Mouse (Mus musculus): Measurements from ENCODE around the gene Sdhaf1. TPM values are rescaled to one million over a fixed set of nuclear protein-coding genes. Genes with fewer than 3 reads are reported as not detected.

The Sdhaf1 gene
- polyA plus RNA-seq, 1 experiment from 2014 or later = 18.8 TPM

GRCm38 (mm10) chr7:30289071-30289713 is 34.5 kb downstream of the Sdhaf1 start:
- no peak overlapping the region for H3K9ac ChIP-seq
- peak overlapping the region; percentile 48; the same call in 1 of the 2 replicates for H3K27ac ChIP-seq
- H3K9me3 ChIP-seq = no peaks in the 10 kb centered on the region
- no peak overlapping the region for H3K4me3 ChIP-seq
- peaks cover 1% of the 10 kb centered on the region; the same call in 1 of the 2 replicates for H3K36me3 ChIP-seq
- H3K4me2 ChIP-seq = no peak overlapping the region
- no peaks in the 10 kb centered on the region for H3K27me3 ChIP-seq
- peaks cover 28% of the 10 kb centered on the region for H3K4me1 ChIP-seq
- no peak for ATAC-seq (ENCODE audit: insufficient number of reproducible peaks, low FRiP score, low TSS enrichment, low read depth)
- WGBS = 71% methylated on average over 7 of the region's 7 CpGs

GRCm38 (mm10) chr7:30288046-30288445 is 35.6 kb downstream of the Sdhaf1 start:
- WGBS = 72% methylated on average over 6 of the region's 6 CpGs
- H3K27me3 ChIP-seq = no peaks in the 10 kb centered on the region
- no peak overlapping the region for H3K9ac ChIP-seq
- H3K4me1 ChIP-seq = peaks cover 22% of the 10 kb centered on the region
- H3K4me2 ChIP-seq = no peak overlapping the region
- H3K4me3 ChIP-seq = no peak overlapping the region
- no peak for ATAC-seq (ENCODE audit: insufficient number of reproducible peaks, low FRiP score, low TSS enrichment, low read depth)
- no peaks in the 10 kb centered on the region for H3K9me3 ChIP-seq
- no peaks in the 10 kb centered on the region for H3K36me3 ChIP-seq
- H3K27ac ChIP-seq = no peak overlapping the region

GRCm38 (mm10) chr7:30286701-30287410 is 36.8 kb downstream of the Sdhaf1 start:
- H3K4me3 ChIP-seq = no peak overlapping the region
- H3K9ac ChIP-seq = no peak overlapping the region
- H3K4me2 ChIP-seq = no peak overlapping the region
- peaks cover 14% of the 10 kb centered on the region for H3K4me1 ChIP-seq
- 57% methylated on average over 8 of the region's 8 CpGs for WGBS
- no peaks in the 10 kb centered on the region for H3K9me3 ChIP-seq
- no peak for ATAC-seq (ENCODE audit: insufficient number of reproducible peaks, low FRiP score, low TSS enrichment, low read depth)
- H3K27me3 ChIP-seq = no peaks in the 10 kb centered on the region
- H3K36me3 ChIP-seq = no peaks in the 10 kb centered on the region
- no peak overlapping the region for H3K27ac ChIP-seq

- Histone ChIP-seq H3K4me1 (peaks cover 16% of the 10 kb centered on the region), H3K9me3 (no peaks in the 10 kb centered on the region), H3K9ac (no peak overlapping the region), H3K27ac (no peak overlapping the region), H3K4me3 (no peak overlapping the region), H3K4me2 (no peak overlapping the region), H3K27me3 (no peaks in the 10 kb centered on the region), H3K36me3 (no peaks in the 10 kb centered on the region)
- ATAC-seq (ENCODE audit: insufficient number of reproducible peaks, low FRiP score, low TSS enrichment, low read depth) = no peak
- WGBS = 67% methylated on average over 7 of the region's 7 CpGs
Measured at GRCm38 (mm10) chr7:30282740-30283139, 41.0 kb downstream of the Sdhaf1 start.

GRCm38 (mm10) chr7:30281522-30281921 is 42.2 kb downstream of the Sdhaf1 start:
- no peak overlapping the region for H3K4me3 ChIP-seq
- peaks cover 16% of the 10 kb centered on the region for H3K4me1 ChIP-seq
- ATAC-seq (ENCODE audit: insufficient number of reproducible peaks, low FRiP score, low TSS enrichment, low read depth) = no peak
- no peak overlapping the region for H3K9ac ChIP-seq
- WGBS = 72% methylated on average over 4 of the region's 4 CpGs
- H3K36me3 ChIP-seq = no peaks in the 10 kb centered on the region
- H3K27me3 ChIP-seq = no peaks in the 10 kb centered on the region
- 0 out of 2 replicates have a peak overlapping the region, but pooled peaks have one; percentile 92 for H3K4me2 ChIP-seq
- peak overlapping the region; percentile 96 for H3K27ac ChIP-seq
- H3K9me3 ChIP-seq = no peaks in the 10 kb centered on the region

- Histone ChIP-seq H3K4me2 (peak overlapping the region; percentile 92), H3K4me1 (peaks cover 16% of the 10 kb centered on the region), H3K27me3 (no peaks in the 10 kb centered on the region), H3K36me3 (no peaks in the 10 kb centered on the region), H3K4me3 (peak overlapping the region; percentile 81), H3K27ac (peak overlapping the region; percentile 96), H3K9me3 (no peaks in the 10 kb centered on the region), H3K9ac (peak overlapping the region; percentile 31)
- under 1% methylated on average over 20 of the region's 20 CpGs for WGBS
- peak; percentile 83 for ATAC-seq (ENCODE audit: insufficient number of reproducible peaks, low FRiP score, low TSS enrichment, low read depth)
Measured at GRCm38 (mm10) chr7:30280670-30281138, 43.0 kb downstream of the Sdhaf1 start.

- H3K4me2 ChIP-seq = peak within 1 kb of the TSS; percentile 92
- ATAC-seq (ENCODE audit: insufficient number of reproducible peaks, low FRiP score, low TSS enrichment, low read depth) = peak; percentile 95
- peak within 1 kb of the TSS; percentile 31 for H3K9ac ChIP-seq
- WGBS = under 1% methylated on average over 49 of the region's 49 CpGs
- H3K4me1 ChIP-seq = peaks cover 16% of the 10 kb centered on the region
- no peaks in the 10 kb centered on the region for H3K9me3 ChIP-seq
- H3K27ac ChIP-seq = peak within 1 kb of the TSS; percentile 96
- no peaks in the 10 kb centered on the region for H3K27me3 ChIP-seq
- peak within 1 kb of the TSS; percentile 81 for H3K4me3 ChIP-seq
- no peaks in the 10 kb centered on the region for H3K36me3 ChIP-seq
Measured at GRCm38 (mm10) chr7:30279951-30280669, 43.6 kb downstream of the Sdhaf1 start, which contains the start of the genes Thap8 and Wdr62. TSS of gene Thap8 (plus strand) at chr7:30280094. TSS of gene Wdr62 (minus strand) at chr7:30280419.

GRCm38 (mm10) chr7:30279536-30279935 is 44.2 kb downstream of the Sdhaf1 start:
- 0 out of 2 replicates have a peak overlapping the region, but pooled peaks have one; percentile 28 for H3K9ac ChIP-seq
- ATAC-seq (ENCODE audit: insufficient number of reproducible peaks, low FRiP score, low TSS enrichment, low read depth) = no peak
- H3K27me3 ChIP-seq = no peaks in the 10 kb centered on the region
- no peaks in the 10 kb centered on the region for H3K36me3 ChIP-seq
- H3K27ac ChIP-seq = no peak overlapping the region
- peak overlapping the region; percentile 81 for H3K4me3 ChIP-seq
- no peaks in the 10 kb centered on the region for H3K9me3 ChIP-seq
- peaks cover 16% of the 10 kb centered on the region for H3K4me1 ChIP-seq
- peak overlapping the region; percentile 92 for H3K4me2 ChIP-seq
- 0% methylated on average over 6 of the region's 6 CpGs for WGBS

GRCm38 (mm10) chr7:30278911-30279310 is 44.8 kb downstream of the Sdhaf1 start:
- Histone ChIP-seq H3K4me3 (no peak overlapping the region), H3K4me1 (peaks cover 16% of the 10 kb centered on the region), H3K9me3 (no peaks in the 10 kb centered on the region), H3K27ac (no peak overlapping the region), H3K36me3 (no peaks in the 10 kb centered on the region), H3K9ac (no peak overlapping the region), H3K27me3 (no peaks in the 10 kb centered on the region), H3K4me2 (peak overlapping the region; percentile 92; the same call in 1 of the 2 replicates)
- ATAC-seq (ENCODE audit: insufficient number of reproducible peaks, low FRiP score, low TSS enrichment, low read depth) = no peak
- 40% methylated on average over 2 of the region's 2 CpGs for WGBS

GRCm38 (mm10) chr7:30274383-30274782 is 49.3 kb downstream of the Sdhaf1 start:
- 70% methylated on average over 6 of the region's 6 CpGs for WGBS
- H3K9me3 ChIP-seq = no peaks in the 10 kb centered on the region
- no peaks in the 10 kb centered on the region for H3K4me1 ChIP-seq
- no peak overlapping the region for H3K9ac ChIP-seq
- H3K27me3 ChIP-seq = no peaks in the 10 kb centered on the region
- H3K4me3 ChIP-seq = no peak overlapping the region
- H3K27ac ChIP-seq = no peak overlapping the region
- H3K36me3 ChIP-seq = peaks cover 15% of the 10 kb centered on the region; the same call in 1 of the 2 replicates
- no peak overlapping the region for H3K4me2 ChIP-seq
- ATAC-seq (ENCODE audit: insufficient number of reproducible peaks, low FRiP score, low TSS enrichment, low read depth) = no peak
